Mouse (Mus musculus): ENCODE measurements at regions not wholly inside any gene's neighbourhood (a gene's known extent, or its start where the extent isn't known, plus 50 kb on each side); places are given as distances from the start of the nearest gene placed in this dataset.

- Histone ChIP-seq H3K4me1 (ENCODE audit: control insufficient read depth, insufficient read depth, low read length) (no peaks in the 10 kb centered on the region), H3K36me3 (ENCODE audit: control insufficient read depth, insufficient read depth, low read length) (no peaks in the 10 kb centered on the region), H3K27me3 (ENCODE audit: control insufficient read depth, insufficient read depth, low read length) (no peaks in the 10 kb centered on the region), H3K27ac (ENCODE audit: control insufficient read depth, insufficient read depth, low read depth, low read length) (no peak overlapping the region), H3K4me3 (ENCODE audit: control insufficient read depth, low read depth, low read length) (no peak overlapping the region)
- TF ChIP-seq POLR2A (IDR thresholded peaks at IDR 0.05; ENCODE audit: control insufficient read depth, low read depth, low read length) (no peak), CTCF (IDR thresholded peaks at IDR 0.05; ENCODE audit: control insufficient read depth, insufficient read depth, insufficient replicate concordance, low read depth, low read length) (no peak)
These were observed 122.4 kb downstream of the Slc35b3 start for GRCm38 (mm10) chr13:38838231-38838630.

- H3K4me1 ChIP-seq (ENCODE audit: control insufficient read depth, insufficient read depth, low read length), result no peaks in the 10 kb centered on the region
- no peaks in the 10 kb centered on the region for H3K36me3 ChIP-seq (ENCODE audit: control insufficient read depth, insufficient read depth, low read length)
- H3K27ac ChIP-seq (ENCODE audit: control insufficient read depth, insufficient read depth, low read depth, low read length), result no peak overlapping the region
- TF ChIP-seq CTCF (IDR thresholded peaks at IDR 0.05; ENCODE audit: control insufficient read depth, insufficient read depth, insufficient replicate concordance, low read depth, low read length) (no peak), POLR2A (IDR thresholded peaks at IDR 0.05; ENCODE audit: control insufficient read depth, low read depth, low read length) (no peak)
- H3K27me3 ChIP-seq (ENCODE audit: control insufficient read depth, insufficient read depth, low read length), result no peaks in the 10 kb centered on the region
- no peak overlapping the region for H3K4me3 ChIP-seq (ENCODE audit: control insufficient read depth, low read depth, low read length)
These were observed 135.0 kb downstream of the Slc35b3 start for GRCm38 (mm10) chr13:38825649-38826048.

- Histone ChIP-seq H3K27me3 (ENCODE audit: control insufficient read depth, insufficient read depth, low read length) (no peaks in the 10 kb centered on the region), H3K36me3 (ENCODE audit: control insufficient read depth, insufficient read depth, low read length) (no peaks in the 10 kb centered on the region), H3K4me1 (ENCODE audit: control insufficient read depth, insufficient read depth, low read length) (peaks cover 3% of the 10 kb centered on the region; the same call in 1 of the 2 replicates), H3K27ac (ENCODE audit: control insufficient read depth, insufficient read depth, low read depth, low read length) (no peak overlapping the region), H3K4me3 (ENCODE audit: control insufficient read depth, low read depth, low read length) (no peak overlapping the region)
- TF ChIP-seq CTCF (IDR thresholded peaks at IDR 0.05; ENCODE audit: control insufficient read depth, insufficient read depth, insufficient replicate concordance, low read depth, low read length), result no peak
- TF ChIP-seq POLR2A (IDR thresholded peaks at IDR 0.05; ENCODE audit: control insufficient read depth, low read depth, low read length), result no peak
These were observed 141.1 kb downstream of the Slc35b3 start for GRCm38 (mm10) chr13:38819526-38819925.

- Histone ChIP-seq H3K27me3 (ENCODE audit: control insufficient read depth, insufficient read depth, low read length) (no peaks in the 10 kb centered on the region), H3K27ac (ENCODE audit: control insufficient read depth, insufficient read depth, low read depth, low read length) (no peak overlapping the region), H3K4me3 (ENCODE audit: control insufficient read depth, low read depth, low read length) (no peak overlapping the region), H3K4me1 (ENCODE audit: control insufficient read depth, insufficient read depth, low read length) (peaks cover 3% of the 10 kb centered on the region; the same call in 1 of the 2 replicates), H3K36me3 (ENCODE audit: control insufficient read depth, insufficient read depth, low read length) (no peaks in the 10 kb centered on the region)
- TF ChIP-seq POLR2A (IDR thresholded peaks at IDR 0.05; ENCODE audit: control insufficient read depth, low read depth, low read length) (no peak), CTCF (IDR thresholded peaks at IDR 0.05; ENCODE audit: control insufficient read depth, insufficient read depth, insufficient replicate concordance, low read depth, low read length) (no peak)
These were observed 141.9 kb downstream of the Slc35b3 start for GRCm38 (mm10) chr13:38818781-38819180.

GRCm38 (mm10) chr13:38816296-38816695, 144.4 kb downstream of the Slc35b3 start:
- H3K4me1 ChIP-seq (ENCODE audit: control insufficient read depth, insufficient read depth, low read length), result peaks cover 3% of the 10 kb centered on the region; the same call in 1 of the 2 replicates
- no peaks in the 10 kb centered on the region for H3K27me3 ChIP-seq (ENCODE audit: control insufficient read depth, insufficient read depth, low read length)
- TF ChIP-seq POLR2A (IDR thresholded peaks at IDR 0.05; ENCODE audit: control insufficient read depth, low read depth, low read length), result no peak
- TF ChIP-seq CTCF (IDR thresholded peaks at IDR 0.05; ENCODE audit: control insufficient read depth, insufficient read depth, insufficient replicate concordance, low read depth, low read length), result no peak
- H3K27ac ChIP-seq (ENCODE audit: control insufficient read depth, insufficient read depth, low read depth, low read length), result no peak overlapping the region
- H3K4me3 ChIP-seq (ENCODE audit: control insufficient read depth, low read depth, low read length), result no peak overlapping the region; the same call in 1 of the 2 replicates
- no peaks in the 10 kb centered on the region for H3K36me3 ChIP-seq (ENCODE audit: control insufficient read depth, insufficient read depth, low read length)

- Histone ChIP-seq H3K27ac (ENCODE audit: control insufficient read depth, insufficient read depth, low read depth, low read length) (no peak overlapping the region), H3K36me3 (ENCODE audit: control insufficient read depth, insufficient read depth, low read length) (no peaks in the 10 kb centered on the region), H3K4me1 (ENCODE audit: control insufficient read depth, insufficient read depth, low read length) (peaks cover 3% of the 10 kb centered on the region; the same call in 1 of the 2 replicates), H3K4me3 (ENCODE audit: control insufficient read depth, low read depth, low read length) (no peak overlapping the region), H3K27me3 (ENCODE audit: control insufficient read depth, insufficient read depth, low read length) (no peaks in the 10 kb centered on the region)
- TF ChIP-seq CTCF (IDR thresholded peaks at IDR 0.05; ENCODE audit: control insufficient read depth, insufficient read depth, insufficient replicate concordance, low read depth, low read length), result no peak
- TF ChIP-seq POLR2A (IDR thresholded peaks at IDR 0.05; ENCODE audit: control insufficient read depth, low read depth, low read length), result no peak
These were observed 145.5 kb downstream of the Slc35b3 start for GRCm38 (mm10) chr13:38815002-38815707.

- H3K4me3 ChIP-seq (ENCODE audit: control insufficient read depth, low read depth, low read length), result no peak overlapping the region
- no peaks in the 10 kb centered on the region for H3K4me1 ChIP-seq (ENCODE audit: control insufficient read depth, insufficient read depth, low read length)
- no peak overlapping the region for H3K27ac ChIP-seq (ENCODE audit: control insufficient read depth, insufficient read depth, low read depth, low read length)
- no peak for TF ChIP-seq CTCF (IDR thresholded peaks at IDR 0.05; ENCODE audit: control insufficient read depth, insufficient read depth, insufficient replicate concordance, low read depth, low read length)
- TF ChIP-seq POLR2A (IDR thresholded peaks at IDR 0.05; ENCODE audit: control insufficient read depth, low read depth, low read length), result no peak
- no peaks in the 10 kb centered on the region for H3K27me3 ChIP-seq (ENCODE audit: control insufficient read depth, insufficient read depth, low read length)
- no peaks in the 10 kb centered on the region for H3K36me3 ChIP-seq (ENCODE audit: control insufficient read depth, insufficient read depth, low read length)
These were observed 139.7 kb upstream of the Eef1e1 start for GRCm38 (mm10) chr13:38798514-38798913.
